Mouse (Mus musculus) heart, adult 2 months (tissue): ENCODE measurements around the gene Chst10. TPM values are rescaled to one million over a fixed set of nuclear protein-coding genes. Genes with fewer than 3 reads are reported as not detected.

Source experiments
- DNase-seq, 2 experiments: peaks; one replicate each; pipeline ENCODE4 v3.0.0; 2021
- H3K27ac ChIP-seq: fragments of 200-600 bp; 2 replicates; pipeline ENCODE4 v1.8.1; 2022
- H3K27me3 ChIP-seq: fragments of 200-500 bp; 2 replicates; pipeline ENCODE4 v1.6.1; 2012; ENCODE audit warnings: mild to moderate bottlenecking, low read length, inconsistent platforms, mixed read lengths; ENCODE audit not compliant: control insufficient read depth, insufficient read depth
- H3K36me3 ChIP-seq: fragments of 200-500 bp; 2 replicates; pipeline ENCODE4 v1.6.1; 2012; ENCODE audit warnings: low read length, inconsistent platforms; ENCODE audit not compliant: control insufficient read depth, insufficient read depth
- H3K4me1 ChIP-seq: fragments of 200-500 bp; 2 replicates; pipeline ENCODE4 v1.6.1; 2011; ENCODE audit warnings: low read length; ENCODE audit not compliant: control insufficient read depth, insufficient read depth
- H3K4me3 ChIP-seq: fragments of 200-600 bp; 2 replicates; pipeline ENCODE4 v1.8.1; 2022
- H3K79me2 ChIP-seq: fragments of 200-500 bp; replicated peaks from 2 replicates; pipeline ENCODE4 v1.6.1; 2012; ENCODE audit warnings: mild to moderate bottlenecking, inconsistent platforms, low read length, moderate library complexity, mixed read lengths; ENCODE audit not compliant: control insufficient read depth, insufficient read depth
- H3K9ac ChIP-seq: fragments of 200-500 bp; 2 replicates; pipeline ENCODE4 v1.6.1; 2012; ENCODE audit warnings: low read depth, mild to moderate bottlenecking, control low read depth, inconsistent platforms, low read length, mixed read lengths
- CTCF ChIP-seq: fragments of 200-600 bp; IDR thresholded peaks from 2 replicates; pipeline ENCODE4 v1.8.1; 2022; ENCODE audit warnings: antibody characterized with exemption, mild to moderate bottlenecking, moderate library complexity
- EP300 ChIP-seq: fragments of 200-500 bp; IDR thresholded peaks from 2 replicates; pipeline ENCODE4 v1.6.1; 2011; ENCODE audit warnings: low read depth, low read length, control low read depth; ENCODE audit not compliant: insufficient read depth
- POLR2A ChIP-seq: fragments of 200-500 bp; IDR thresholded peaks from 2 replicates; pipeline ENCODE4 v1.6.1; 2011; ENCODE audit warnings: mild to moderate bottlenecking, low read depth, low read length, control low read depth; ENCODE audit not compliant: insufficient read depth
- WGBS: fragments of 180-500 bp; shearing (Covaris S2); methylation state at CpG from one replicate; pipeline ENCODE4 v1.1.7; 2018; 5-methylcytosine and 5-hydroxymethylcytosine counted together
- intact Hi-C: fragments of 180-260 bp; cut with DNase I; formaldehyde crosslinking; loops from one replicate; pipeline ENCODE4 v1.15.1; 2025
- polyA plus RNA-seq: library from polyadenylated mRNA; depleted of rRNA; stranded (reverse); fragments of >200 nt; gene quantifications from 2 replicates; pipeline ENCODE4 v1.2.3, GENCODE M21; 2012
- total RNA-seq, 2 experiments: library from RNA; stranded (reverse); gene quantifications; 2 replicates each; pipeline ENCODE4 v1.2.3; 2021

Chst10 gene
- total and polyA plus RNA-seq, 3 experiments, result 0.16 to 0.34 (median 0.27) TPM

- H3K4me1 ChIP-seq, result no peaks in the 10 kb centered on the region
- no peak for DNase-seq
- intact Hi-C loops, result no loop called here
- WGBS, result 66% methylated on average over 4 of the region's 4 CpGs
- no peak overlapping the region for H3K9ac ChIP-seq
- no peaks in the 10 kb centered on the region for H3K36me3 ChIP-seq
- TF ChIP-seq CTCF (no peak), EP300 (no peak), POLR2A (no peak)
- no peak overlapping the region for H3K4me3 ChIP-seq
- no peaks in the 10 kb centered on the region for H3K79me2 ChIP-seq
- no peaks in the 10 kb centered on the region for H3K27me3 ChIP-seq
- no peak overlapping the region for H3K27ac ChIP-seq
These were observed 31.5 kb upstream of the Chst10 start for GRCm38 (mm10) chr1:38929468-38929867.

DNA sequence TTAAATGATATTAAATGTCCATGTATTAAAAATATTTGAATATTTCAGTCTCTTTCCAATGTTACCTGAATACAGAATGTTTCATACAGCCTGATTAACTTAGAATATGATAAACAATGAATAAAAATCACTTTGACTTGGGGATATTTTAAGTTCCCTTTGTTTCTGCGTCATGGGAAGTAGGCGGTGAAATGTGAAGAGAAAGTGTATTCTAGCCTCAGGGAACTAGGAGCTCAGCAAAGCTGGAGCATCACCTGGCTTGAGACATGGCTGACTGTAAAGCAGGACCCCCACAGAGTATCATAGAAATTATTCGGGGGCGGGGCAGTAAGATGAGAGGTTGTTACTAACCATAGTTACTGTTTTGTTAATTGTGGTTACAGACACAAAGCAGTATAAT, 31.0 kb upstream of the Chst10 start:
- TF ChIP-seq POLR2A (no peak), CTCF (no peak), EP300 (no peak)
- Histone ChIP-seq H3K4me1 (no peaks in the 10 kb centered on the region), H3K27me3 (no peaks in the 10 kb centered on the region), H3K27ac (no peak overlapping the region), H3K4me3 (no peak overlapping the region), H3K9ac (no peak overlapping the region), H3K36me3 (no peaks in the 10 kb centered on the region), H3K79me2 (no peaks in the 10 kb centered on the region)
- DNase-seq, result no peak
- intact Hi-C loops, result no loop called here
- 74% methylated on average over 4 of the region's 4 CpGs for WGBS

DNA sequence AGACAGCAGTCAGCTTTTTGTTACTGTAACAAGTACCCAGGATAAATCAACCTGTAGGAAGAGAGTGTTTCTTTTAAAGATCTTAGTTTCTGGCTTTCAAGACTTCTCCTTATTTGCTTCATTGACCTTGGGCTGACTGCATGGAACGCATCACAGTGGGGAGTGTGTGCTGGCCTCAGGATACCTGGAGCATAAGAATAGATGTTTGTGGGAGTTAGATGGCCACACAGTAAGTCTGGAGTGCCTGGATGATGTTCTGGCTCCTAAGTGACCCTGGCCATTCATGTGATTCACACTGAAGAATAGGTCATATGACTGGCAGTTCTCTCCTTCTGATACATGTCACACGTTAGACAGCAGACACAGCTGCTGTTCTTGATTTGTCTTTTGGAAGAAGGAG, 6.0 kb upstream of the Chst10 start:
- no peak overlapping the region for H3K4me3 ChIP-seq
- no peaks in the 10 kb centered on the region for H3K4me1 ChIP-seq
- H3K27ac ChIP-seq, result no peak overlapping the region
- TF ChIP-seq CTCF, result no peak
- no peak for TF ChIP-seq POLR2A
- TF ChIP-seq EP300, result no peak
- WGBS, result 57% methylated on average over 2 of the region's 2 CpGs
- DNase-seq, result no peak
- no peaks in the 10 kb centered on the region for H3K27me3 ChIP-seq
- H3K36me3 ChIP-seq, result no peaks in the 10 kb centered on the region
- H3K79me2 ChIP-seq, result no peaks in the 10 kb centered on the region
- intact Hi-C loops, result no loop called here
- no peak overlapping the region for H3K9ac ChIP-seq

DNA sequence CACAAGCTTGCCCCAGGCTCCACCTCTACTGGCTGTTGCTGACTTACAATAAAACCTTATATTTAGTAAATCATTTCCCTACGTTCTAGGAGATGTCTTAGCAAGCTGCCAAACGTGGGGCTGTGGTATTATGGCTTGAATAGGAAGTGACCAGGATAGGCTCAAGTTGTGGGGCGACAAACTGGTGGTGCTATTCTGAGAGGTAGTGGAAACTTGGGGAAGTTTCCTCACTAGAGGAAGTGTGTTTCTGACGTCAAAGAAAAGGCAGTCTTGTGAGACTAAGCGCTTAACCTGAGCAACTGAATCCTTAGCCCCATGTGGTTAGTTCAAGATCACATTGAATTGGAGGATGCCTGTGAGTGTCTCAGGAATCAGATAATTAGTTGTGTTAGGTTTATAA, 4.6 kb upstream of the Chst10 start:
- Histone ChIP-seq H3K4me1 (no peaks in the 10 kb centered on the region), H3K79me2 (no peaks in the 10 kb centered on the region), H3K36me3 (no peaks in the 10 kb centered on the region), H3K4me3 (no peak overlapping the region), H3K9ac (no peak overlapping the region), H3K27me3 (peaks cover 2% of the 10 kb centered on the region; the same call in 1 of the 2 replicates), H3K27ac (no peak overlapping the region)
- intact Hi-C loops, result no loop called here
- TF ChIP-seq POLR2A (no peak), EP300 (no peak), CTCF (no peak)
- WGBS, result 43% methylated on average over 5 of the region's 5 CpGs
- no peak for DNase-seq

DNA sequence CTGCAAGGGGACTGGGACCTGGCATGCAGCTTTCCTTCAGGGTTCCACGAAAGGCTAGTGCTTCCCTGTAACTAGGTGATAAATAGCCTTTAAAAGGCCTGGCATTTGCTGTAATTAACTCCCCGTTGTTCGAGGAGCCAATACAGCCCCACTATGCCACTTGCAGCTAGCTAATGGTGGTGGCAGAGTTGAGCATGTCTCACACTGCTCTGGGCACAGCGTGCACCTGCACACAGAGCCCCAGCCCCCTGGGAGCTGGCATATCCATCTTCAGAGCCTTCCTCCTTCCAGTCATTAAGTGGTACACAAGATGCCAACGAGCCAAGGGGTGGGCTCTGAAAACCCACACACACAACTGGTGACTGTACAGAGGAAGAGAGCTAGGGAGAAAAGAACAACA, 4.9 kb downstream of the Chst10 start:
- DNase-seq, result no peak
- TF ChIP-seq EP300 (no peak), POLR2A (no peak), CTCF (no peak)

DNA sequence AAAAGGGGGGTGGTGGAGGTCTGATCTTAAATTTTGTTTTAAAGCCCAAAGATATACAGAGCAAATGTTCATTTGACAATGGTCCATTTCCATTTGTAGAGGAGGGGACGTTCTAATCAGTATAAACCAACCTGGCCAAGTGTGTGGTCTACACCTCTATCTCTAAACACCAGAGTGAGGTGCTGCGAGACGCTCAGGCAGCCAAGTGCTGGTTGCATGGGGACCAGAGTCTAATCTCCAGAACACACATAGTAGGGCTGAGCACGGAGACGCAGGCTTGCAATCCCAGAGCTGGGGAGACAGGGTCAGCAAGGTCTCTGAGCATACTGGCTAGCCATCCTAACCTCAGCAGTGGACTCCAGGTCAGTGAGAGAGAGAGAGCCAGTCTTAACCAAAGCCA, 6.5 kb downstream of the Chst10 start:
- no peak overlapping the region for H3K4me3 ChIP-seq
- WGBS, result 90% methylated on average over 5 of the region's 5 CpGs
- H3K4me1 ChIP-seq, result no peaks in the 10 kb centered on the region
- H3K9ac ChIP-seq, result no peak overlapping the region
- H3K36me3 ChIP-seq, result no peaks in the 10 kb centered on the region
- TF ChIP-seq CTCF, result no peak
- no peak for DNase-seq
- intact Hi-C loops, result no loop called here
- H3K27ac ChIP-seq, result no peak overlapping the region
- no peaks in the 10 kb centered on the region for H3K79me2 ChIP-seq
- H3K27me3 ChIP-seq, result no peaks in the 10 kb centered on the region

More for the DNA sequence above, 4.9 kb downstream of the Chst10 start:
- no peaks in the 10 kb centered on the region for H3K79me2 ChIP-seq
- WGBS, result 59% methylated on average over 5 of the region's 5 CpGs
- no peak overlapping the region for H3K27ac ChIP-seq
- no peaks in the 10 kb centered on the region for H3K4me1 ChIP-seq
- H3K9ac ChIP-seq, result no peak overlapping the region
- intact Hi-C loops, result no loop called here
- H3K27me3 ChIP-seq, result peaks cover 2% of the 10 kb centered on the region; the same call in 1 of the 2 replicates
- H3K36me3 ChIP-seq, result no peaks in the 10 kb centered on the region
- H3K4me3 ChIP-seq, result no peak overlapping the region
